Mouse (Mus musculus): ENCODE measurements around the gene Olfr633.

The Olfr633 gene

GRCm38 (mm10) chr7:103944137-103944536 is at the start of gene Olfr633:
TSS of gene Olfr633 (plus strand) at chr7:103944437.
- DNase-seq (ENCODE audit: low read depth, low spot score), result no peak

- DNase-seq (ENCODE audit: low read depth, low spot score), result no peak
Observed at GRCm38 (mm10) chr7:103903187-103903586, 41.0 kb upstream of the Olfr633 start, which contains the start of gene Olfr65. TSS of gene Olfr65 (plus strand) at chr7:103903487.

- no peak for DNase-seq (ENCODE audit: low read depth, low spot score)
Observed at GRCm38 (mm10) chr7:103910047-103910446, 34.2 kb upstream of the Olfr633 start.

- DNase-seq (ENCODE audit: low read depth, low spot score), result peak; percentile 23
Observed at GRCm38 (mm10) chr7:103912969-103913511, 31.2 kb upstream of the Olfr633 start.

DNA sequence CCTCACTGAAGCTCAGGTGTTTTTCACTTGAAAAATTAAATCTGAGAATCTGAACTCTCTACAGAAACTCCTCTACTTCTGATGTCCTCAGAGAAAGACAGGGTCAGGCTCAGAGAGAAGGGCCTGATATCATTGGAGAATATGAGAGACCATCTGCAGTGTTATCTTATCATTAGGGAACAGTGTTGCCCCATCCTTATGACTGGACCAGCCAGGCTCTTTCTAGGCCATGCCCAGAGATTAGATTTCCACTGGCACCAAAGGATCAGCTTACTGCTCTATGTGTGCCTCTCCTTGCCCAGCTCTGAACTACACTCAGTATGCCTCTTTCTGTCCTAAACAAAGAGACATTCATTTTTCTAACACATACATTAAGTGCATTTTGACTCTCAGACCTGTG is 28.9 kb upstream of the Olfr633 start:
- DNase-seq (ENCODE audit: low read depth, low spot score), result no peak

GRCm38 (mm10) chr7:103928525-103928924 is 15.7 kb upstream of the Olfr633 start, which contains the start of gene Olfr631:
TSS of gene Olfr631 (plus strand) at chr7:103928825.
- DNase-seq (ENCODE audit: low read depth, low spot score), result no peak

- no peak for DNase-seq (ENCODE audit: low read depth, low spot score)
Observed at GRCm38 (mm10) chr7:103934264-103934663, 10.0 kb upstream of the Olfr633 start, which contains the start of gene Olfr632. TSS of gene Olfr632 (plus strand) at chr7:103934347.

DNA sequence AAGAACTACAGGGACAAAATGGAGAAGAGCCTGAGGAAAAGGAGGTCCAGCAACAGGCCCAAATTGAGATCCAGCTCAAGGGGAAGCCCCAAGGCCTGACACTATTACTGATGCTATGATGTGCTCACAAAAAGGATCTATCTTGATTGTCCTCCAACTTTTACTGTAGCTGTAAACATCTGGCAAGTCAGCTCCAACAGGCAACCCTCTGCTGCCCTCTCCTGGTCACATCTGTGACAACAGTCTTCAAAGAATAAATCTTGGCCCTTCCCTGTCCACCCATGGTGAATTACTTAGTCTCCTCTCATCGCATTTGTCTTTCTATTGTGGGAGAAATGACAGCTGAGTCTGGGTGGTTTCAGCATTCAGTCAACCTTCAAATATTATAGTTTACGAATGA is 1.5 kb upstream of the Olfr633 start:
- DNase-seq (ENCODE audit: low read depth, low spot score), result peak; percentile 60

DNA sequence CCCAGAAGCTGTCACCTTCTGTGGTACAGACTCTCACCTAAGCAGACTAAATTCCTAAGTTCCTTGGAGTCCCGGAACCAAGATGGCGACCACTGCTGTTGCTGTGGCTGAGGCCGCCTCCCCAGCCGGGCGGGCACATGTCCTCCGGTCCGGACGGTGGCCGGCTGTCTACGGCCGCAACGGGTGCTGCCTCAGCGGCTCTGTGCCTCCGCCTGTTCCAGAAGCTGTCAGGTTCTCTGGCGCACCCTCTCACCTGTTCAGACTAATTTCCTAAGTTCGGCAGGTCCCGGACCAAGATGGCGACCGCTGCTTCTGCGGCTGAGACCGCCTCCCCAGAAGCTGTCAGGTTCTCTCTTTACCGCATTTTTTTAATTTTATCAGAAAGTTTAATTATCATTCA is 22.6 kb downstream of the Olfr633 start:
- DNase-seq (ENCODE audit: low read depth, low spot score), result peak; percentile 5

GRCm38 (mm10) chr7:103970852-103971251 is 26.6 kb downstream of the Olfr633 start, which contains the start of gene Olfr635:
TSS of gene Olfr635 (plus strand) at chr7:103971152.
- DNase-seq (ENCODE audit: low read depth, low spot score), result no peak

- no peak for DNase-seq (ENCODE audit: low read depth, low spot score)
Observed at GRCm38 (mm10) chr7:103971782-103972181, 27.5 kb downstream of the Olfr633 start.

DNA sequence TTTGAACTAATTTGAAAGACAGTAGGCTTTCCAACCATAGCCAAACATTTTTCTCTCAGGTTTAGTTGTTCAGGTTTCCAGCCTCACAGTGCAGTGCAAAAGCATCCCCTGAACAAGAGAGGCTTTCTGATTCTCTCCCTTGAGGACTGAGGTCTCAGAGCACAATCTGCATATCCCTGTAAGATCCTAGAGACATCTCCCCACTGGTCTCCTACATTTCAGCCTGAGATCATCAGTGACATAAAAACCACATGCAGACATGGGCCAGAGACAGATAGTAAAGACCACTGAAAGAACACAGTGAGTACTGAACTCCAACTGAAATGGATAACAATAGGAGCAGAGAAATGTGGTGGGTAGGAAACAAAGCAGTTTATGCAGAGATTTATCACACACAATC is 54.2 kb downstream of the Olfr633 start, which contains the start of gene Olfr638:
Gene Olfr638, plus strand, starts transcription at position 301 of the 400 bp plus-strand sequence.
- DNase-seq (ENCODE audit: low read depth, low spot score), result no peak

Measured in R1 (cell line).